Mouse (Mus musculus) kidney, adult 2 months (tissue): Measurements from ENCODE around the gene Rps18.

Experiments
- CTCF ChIP-seq: fragments of 200-500 bp; conservative IDR thresholded peaks from 2 replicates; pipeline ENCODE4 v1.5.1; 2011; ENCODE audit warnings: low read depth, mild to moderate bottlenecking, control low read depth, low read length, moderate library complexity, mixed read lengths; ENCODE audit not compliant: insufficient read depth, insufficient read length
- POLR2A ChIP-seq: fragments of 200-500 bp; IDR thresholded peaks from one replicate; pipeline ENCODE4 v1.6.1; 2011; ENCODE audit warnings: low read depth, low read length, control low read depth

GRCm38 (mm10) chr17:33924577-33925283 is 31.1 kb downstream of the Rps18 start:
- TF ChIP-seq POLR2A (no peak), CTCF (peak; percentile 60)
